Mouse (Mus musculus) MEL (cell line): ENCODE data around the gene Cga. TPM values are rescaled to one million over a fixed set of nuclear protein-coding genes. Genes with fewer than 3 reads are reported as not detected.

ENCODE experiments used
- DNase-seq: peaks from one replicate; pipeline ENCODE4 v3.0.0; 2011; ENCODE audit warnings: low read depth, low spot score
- H3K27ac ChIP-seq: 2 replicates; pipeline ENCODE4 v1.5.1; 2012; ENCODE audit warnings: low read depth, mild to moderate bottlenecking, control low read depth, low read length, moderate library complexity; ENCODE audit not compliant: control insufficient read depth
- H3K27me3 ChIP-seq, 2 experiments: fragments of 150-350 bp in 1 of 2; sonication (generic) in 1 of 2; 2 replicates each; pipeline ENCODE4 v1.6.1; 2012; ENCODE audit warnings: low read length in 2 of 2, mild to moderate bottlenecking in 2 of 2, improper control_type of control experiment in 1 of 2, moderate library complexity in 1 of 2; ENCODE audit not compliant: insufficient read depth in 2 of 2, control insufficient read depth in 1 of 2
- H3K36me3 ChIP-seq, 2 experiments: 2 replicates each; pipeline ENCODE4 v1.6.1; 2012 to 2014; ENCODE audit warnings: low read length in 2 of 2, improper control_type of control experiment in 1 of 2, inconsistent platforms in 1 of 2, mild to moderate bottlenecking in 1 of 2; ENCODE audit not compliant: insufficient read depth in 2 of 2, control insufficient read depth in 1 of 2
- H3K4me1 ChIP-seq, 2 experiments: fragments of 150-350 bp in 1 of 2; sonication (generic) in 1 of 2; 2 replicates each; pipeline ENCODE4 v1.6.1; 2012; ENCODE audit warnings: low read length in 2 of 2, improper control_type of control experiment in 1 of 2, mild to moderate bottlenecking in 1 of 2; ENCODE audit not compliant: insufficient read depth in 2 of 2, control insufficient read depth in 1 of 2
- H3K4me3 ChIP-seq, 2 experiments: fragments of 150-350 bp in 1 of 2; sonication (generic) in 1 of 2; 2 replicates each; pipeline ENCODE4 v1.5.1; 2012; ENCODE audit warnings: low read depth in 2 of 2, low read length in 2 of 2, mild to moderate bottlenecking in 2 of 2, moderate library complexity in 2 of 2, control low read depth in 1 of 2, improper control_type of control experiment in 1 of 2; ENCODE audit not compliant: control insufficient read depth in 1 of 2, insufficient read depth in 1 of 2
- H3K79me2 ChIP-seq: 2 replicates; pipeline ENCODE4 v1.6.1; 2012; ENCODE audit warnings: mild to moderate bottlenecking, low read length, moderate library complexity; ENCODE audit not compliant: control insufficient read depth, poor library complexity, insufficient read depth
- H3K9ac ChIP-seq: 2 replicates; pipeline ENCODE4 v1.6.1; 2012; ENCODE audit warnings: low read depth, mild to moderate bottlenecking, control low read depth, low read length, moderate library complexity; ENCODE audit not compliant: control insufficient read depth, poor library complexity, severe bottlenecking
- H3K9me3 ChIP-seq: fragments of 150-350 bp; sonication (generic); replicated peaks from 2 replicates; pipeline ENCODE4 v1.6.1; 2012; ENCODE audit warnings: mild to moderate bottlenecking, low read length, improper control_type of control experiment, moderate library complexity; ENCODE audit not compliant: insufficient read depth
- BHLHE40 ChIP-seq: IDR thresholded peaks from 2 replicates; pipeline ENCODE4 v1.6.1; 2012; ENCODE audit warnings: low read depth, mild to moderate bottlenecking, inconsistent platforms, low read length, improper control_type of control experiment, borderline replicate concordance
- CHD1 ChIP-seq: IDR thresholded peaks from 2 replicates; pipeline ENCODE4 v1.6.1; 2012; ENCODE audit warnings: low read depth, mild to moderate bottlenecking, inconsistent platforms, low read length, improper control_type of control experiment
- CTCF ChIP-seq, 3 experiments: IDR thresholded peaks in 2 of 3; conservative IDR thresholded peaks in 1 of 3; 2 replicates each; pipeline ENCODE4 v1.5.1; 2011 to 2012; ENCODE audit warnings: low read length in 3 of 3, low read depth in 2 of 3, mild to moderate bottlenecking in 2 of 3, improper control_type of control experiment in 1 of 3, inconsistent platforms in 1 of 3, mixed read lengths in 1 of 3, moderate library complexity in 1 of 3; ENCODE audit not compliant: control insufficient read depth in 1 of 3, insufficient read depth in 1 of 3, poor library complexity in 1 of 3, severe bottlenecking in 1 of 3
- E2F4 ChIP-seq: IDR thresholded peaks from 2 replicates; pipeline ENCODE4 v1.6.1; 2011; ENCODE audit warnings: low read depth, low read length, improper control_type of control experiment, borderline replicate concordance
- EP300 ChIP-seq, 2 experiments: IDR thresholded peaks; 2 replicates each; pipeline ENCODE4 v1.6.1; 2011; ENCODE audit warnings: improper control_type of control experiment in 2 of 2, low read length in 2 of 2, low read depth in 1 of 2, mild to moderate bottlenecking in 1 of 2
- ETS1 ChIP-seq: IDR thresholded peaks from 2 replicates; pipeline ENCODE4 v1.6.1; 2012; ENCODE audit warnings: low read depth, mild to moderate bottlenecking, inconsistent platforms, low read length, improper control_type of control experiment, moderate library complexity
- GABPA ChIP-seq: IDR thresholded peaks from 2 replicates; pipeline ENCODE4 v1.6.1; 2012; ENCODE audit warnings: low read depth, mild to moderate bottlenecking, inconsistent platforms, low read length, improper control_type of control experiment, moderate library complexity
- GATA1 ChIP-seq: IDR thresholded peaks from 2 replicates; pipeline ENCODE4 v1.6.1; 2011; ENCODE audit warnings: low read depth, low read length, improper control_type of control experiment
- MAFK ChIP-seq: IDR thresholded peaks from 2 replicates; pipeline ENCODE4 v1.6.1; 2011; ENCODE audit warnings: low read depth, mild to moderate bottlenecking, low read length, improper control_type of control experiment, borderline replicate concordance
- MEF2A ChIP-seq: IDR thresholded peaks from 2 replicates; pipeline ENCODE4 v1.6.1; 2014; ENCODE audit warnings: low read depth, mild to moderate bottlenecking, inconsistent platforms, low read length, improper control_type of control experiment; ENCODE audit not compliant: poor library complexity, insufficient replicate concordance, severe bottlenecking; ENCODE audit errors: extremely low read depth
- MYB ChIP-seq: IDR thresholded peaks from 2 replicates; pipeline ENCODE4 v1.6.1; 2011; ENCODE audit warnings: mild to moderate bottlenecking, low read depth, low read length, improper control_type of control experiment
- MYC ChIP-seq: IDR thresholded peaks from 2 replicates; pipeline ENCODE4 v1.6.1; 2011; ENCODE audit warnings: low read depth, mild to moderate bottlenecking, low read length, improper control_type of control experiment, moderate library complexity
- POLR2A ChIP-seq, 2 experiments: IDR thresholded peaks; 2 replicates each; pipeline ENCODE4 v1.6.1; 2011 to 2012; ENCODE audit warnings: low read length in 2 of 2, mild to moderate bottlenecking in 2 of 2, control low read depth in 1 of 2, improper control_type of control experiment in 1 of 2, low read depth in 1 of 2, moderate library complexity in 1 of 2; ENCODE audit not compliant: control insufficient read depth in 1 of 2, insufficient read depth in 1 of 2, poor library complexity in 1 of 2
- RAD21 ChIP-seq: IDR thresholded peaks from 2 replicates; pipeline ENCODE4 v1.6.1; 2011; ENCODE audit warnings: mild to moderate bottlenecking, low read depth, low read length, improper control_type of control experiment
- RCOR1 ChIP-seq: IDR thresholded peaks from 2 replicates; pipeline ENCODE4 v1.6.1; 2012; ENCODE audit warnings: low read depth, mild to moderate bottlenecking, inconsistent platforms, low read length, improper control_type of control experiment
- SIN3A ChIP-seq: IDR thresholded peaks from 2 replicates; pipeline ENCODE4 v1.6.1; 2012; ENCODE audit warnings: low read length, improper control_type of control experiment, inconsistent platforms
- SMC3 ChIP-seq: IDR thresholded peaks from 2 replicates; pipeline ENCODE4 v1.6.1; 2011; ENCODE audit warnings: low read depth, low read length, improper control_type of control experiment
- TAL1 ChIP-seq: IDR thresholded peaks from 2 replicates; pipeline ENCODE4 v1.6.1; 2012; ENCODE audit warnings: mild to moderate bottlenecking, inconsistent platforms, low read length, moderate library complexity, mixed read lengths
- TBP ChIP-seq: IDR thresholded peaks from 2 replicates; pipeline ENCODE4 v1.8.0; 2011; ENCODE audit warnings: low read depth, low read length, improper control_type of control experiment
- TCF12 ChIP-seq: IDR thresholded peaks from 2 replicates; pipeline ENCODE4 v1.6.1; 2014; ENCODE audit warnings: low read depth, mild to moderate bottlenecking, inconsistent platforms, low read length, improper control_type of control experiment, moderate library complexity
- USF1 ChIP-seq: IDR thresholded peaks from 2 replicates; pipeline ENCODE4 v1.6.1; 2014; ENCODE audit warnings: low read depth, mild to moderate bottlenecking, inconsistent platforms, low read length, improper control_type of control experiment, moderate library complexity
- USF2 ChIP-seq, 2 experiments: IDR thresholded peaks; 2 replicates each; pipeline ENCODE4 v1.6.1; 2011 to 2012; ENCODE audit warnings: improper control_type of control experiment in 2 of 2, low read length in 2 of 2, borderline replicate concordance in 1 of 2, inconsistent platforms in 1 of 2, low read depth in 1 of 2, mild to moderate bottlenecking in 1 of 2; ENCODE audit not compliant: insufficient read depth in 1 of 2
- ZMIZ1 ChIP-seq: IDR thresholded peaks from 2 replicates; pipeline ENCODE4 v1.6.1; 2012; ENCODE audit warnings: low read depth, mild to moderate bottlenecking, inconsistent platforms, low read length, improper control_type of control experiment, moderate library complexity
- polyA plus RNA-seq, 2 experiments: library from polyadenylated mRNA; stranded (reverse) in 1 of 2; unstranded in 1 of 2; fragments of >175 nt in 1 of 2; fragments of >200 nt in 1 of 2; gene quantifications; 2 replicates each; pipeline versions ENCODE4 v1.2.1 to v1.2.4; 2012; ENCODE audit warnings: low replicate concordance in 2 of 2, low read depth in 1 of 2; ENCODE audit not compliant: insufficient read length in 2 of 2, insufficient read depth in 1 of 2, missing spikeins in 1 of 2
- total RNA-seq: library from RNA; depleted of rRNA; stranded (reverse); fragments of 300-350 nt; gene quantifications from 2 replicates; pipeline ENCODE4 v1.2.3, GENCODE M21; 2012

Cga gene
- total and polyA plus RNA-seq, 3 experiments, result not detected

DNA sequence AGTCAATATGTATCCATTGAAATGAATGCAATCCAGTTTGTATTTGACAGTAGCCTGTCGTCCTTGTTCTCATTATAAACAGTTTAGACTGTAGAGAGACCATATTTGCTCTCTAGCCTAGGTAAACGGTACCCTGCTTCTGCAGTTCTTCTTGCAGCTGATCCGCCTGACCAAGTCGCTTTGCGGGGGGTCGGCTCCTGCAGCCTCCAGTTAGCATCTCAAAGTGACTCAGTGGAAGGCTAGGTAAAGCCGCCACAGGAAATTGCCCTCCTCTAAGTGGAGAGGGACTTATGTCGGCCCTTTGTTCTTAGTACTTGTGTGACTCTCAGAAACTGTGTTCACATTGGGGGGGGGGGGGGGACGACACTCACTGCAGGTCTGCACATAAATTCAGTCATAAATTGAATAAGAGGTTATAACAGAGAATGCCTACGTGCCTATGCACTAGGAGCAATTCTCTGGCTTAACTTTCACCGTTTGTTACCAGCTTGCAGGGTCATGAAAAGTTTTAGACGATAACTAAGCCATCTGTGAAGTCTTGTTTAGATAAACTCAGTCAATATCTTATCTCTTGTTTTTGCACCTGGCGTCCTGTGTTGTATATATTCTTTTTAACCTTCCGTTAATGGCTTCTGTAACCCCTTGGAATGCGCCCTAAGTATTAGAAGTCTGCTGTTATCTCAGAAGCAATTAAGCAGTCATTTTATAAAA is 4.3 kb upstream of the Cga start:
- TF ChIP-seq E2F4, result no peak
- TF ChIP-seq CTCF (IDR thresholded peaks at IDR 0.05 in 2 of 3, conservative IDR thresholded peaks at IDR 0.05 in 1 of 3; ENCODE audit: control insufficient read depth in 1 of 3, insufficient read depth in 1 of 3, low read depth in 2 of 3, low read length in 3 of 3, poor library complexity in 1 of 3, severe bottlenecking in 1 of 3), result no peak
- TF ChIP-seq TCF12, result peak; percentile 96
- peak; percentile 88 to 92 for TF ChIP-seq EP300 (IDR thresholded peaks at IDR 0.05; ENCODE audit: low read depth in 1 of 2, low read length in 2 of 2)
- peak; percentile 65; the same call in 1 of the 2 replicates for TF ChIP-seq RCOR1
- TF ChIP-seq ETS1, result peak; percentile 94
- TF ChIP-seq USF1, result no peak
- TF ChIP-seq MAFK, result no peak
- TF ChIP-seq MEF2A, result 0 out of 2 replicates have a peak, but pooled peaks have one; percentile 51
- TF ChIP-seq MYB, result 0 out of 2 replicates have a peak, but pooled peaks have one; percentile 53
- TF ChIP-seq POLR2A (IDR thresholded peaks at IDR 0.05; ENCODE audit: control insufficient read depth in 1 of 2, insufficient read depth in 1 of 2, low read depth in 1 of 2, low read length in 2 of 2, poor library complexity in 1 of 2), result no peak
- TF ChIP-seq TAL1, result peak; percentile 70
- TF ChIP-seq SIN3A, result peak; percentile 64; the same call in 1 of the 2 replicates
- peak; percentile 57; the same call in 1 of the 2 replicates for TF ChIP-seq BHLHE40
- TF ChIP-seq GATA1, result peak; percentile 93
- TF ChIP-seq, all 39 proteins: peak for 10

DNA sequence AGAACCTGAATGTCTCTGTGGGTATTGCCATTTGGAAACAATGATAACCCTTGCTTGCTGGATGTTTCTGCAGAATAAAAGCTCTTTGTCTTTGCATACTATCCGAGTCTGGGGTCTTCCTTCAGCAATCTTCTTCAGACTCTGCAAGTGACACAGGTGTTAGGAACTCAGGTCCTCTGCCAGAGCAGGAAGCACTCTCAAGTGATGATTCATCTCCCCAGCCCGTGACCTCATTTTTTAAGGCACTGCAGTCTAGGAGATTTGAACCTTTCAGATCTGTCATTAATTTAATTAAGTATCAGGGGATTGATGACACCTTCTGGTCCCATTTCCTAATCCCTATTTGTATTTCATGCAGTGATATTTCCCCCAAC is 3.8 kb upstream of the Cga start:
- H3K9ac ChIP-seq, result no peak overlapping the region
- DNase-seq, result peak; percentile 74
- peaks cover 10 to 18% of the 10 kb centered on the region in 2 experiments for H3K4me1 ChIP-seq
- no peaks in the 10 kb centered on the region for H3K9me3 ChIP-seq
- TF ChIP-seq TBP (no peak), GABPA (no peak), RAD21 (no peak), TAL1 (no peak), SMC3 (no peak), SIN3A (no peak), CHD1 (no peak), MEF2A (no peak), ETS1 (no peak), MYC (no peak), ZMIZ1 (no peak), USF2 (IDR thresholded peaks at IDR 0.05; ENCODE audit: borderline replicate concordance in 1 of 2, insufficient read depth in 1 of 2, low read depth in 1 of 2, low read length in 2 of 2) (no peak)
- no peak overlapping the region for H3K27ac ChIP-seq
- H3K4me3 ChIP-seq, result peak overlapping the region in 1 of 2 experiments; percentile 32; a peak in 2 of 4 replicates
- H3K36me3 ChIP-seq, result peaks cover 0 to 21% of the 10 kb centered on the region in 2 experiments; a peak in 2 of 4 replicates
- H3K27me3 ChIP-seq, result no peaks in the 10 kb centered on the region; a peak in 1 of 4 replicates
- H3K79me2 ChIP-seq, result peaks cover 8% of the 10 kb centered on the region; the same call in 1 of the 2 replicates

More for the DNA sequence above, 4.3 kb upstream of the Cga start:
- Histone ChIP-seq H3K27me3 (no peaks in the 10 kb centered on the region; a peak in 1 of 4 replicates), H3K4me3 (peak overlapping the region in 1 of 2 experiments; percentile 32; a peak in 2 of 4 replicates), H3K9me3 (no peaks in the 10 kb centered on the region), H3K79me2 (peaks cover 8% of the 10 kb centered on the region; the same call in 1 of the 2 replicates), H3K4me1 (peaks cover 10 to 18% of the 10 kb centered on the region in 2 experiments), H3K9ac (peak overlapping the region; percentile 31; the same call in 1 of the 2 replicates), H3K27ac (0 out of 2 replicates have a peak overlapping the region, but pooled peaks have one; percentile 7), H3K36me3 (peaks cover 0 to 21% of the 10 kb centered on the region in 2 experiments; a peak in 2 of 4 replicates)
- peak; percentile 59 for DNase-seq
